Mouse (Mus musculus): ENCODE measurements at regions not wholly inside any gene's neighbourhood (a gene's known extent, or its start where the extent isn't known, plus 50 kb on each side); places are given as distances from the start of the nearest gene placed in this dataset.

DNA sequence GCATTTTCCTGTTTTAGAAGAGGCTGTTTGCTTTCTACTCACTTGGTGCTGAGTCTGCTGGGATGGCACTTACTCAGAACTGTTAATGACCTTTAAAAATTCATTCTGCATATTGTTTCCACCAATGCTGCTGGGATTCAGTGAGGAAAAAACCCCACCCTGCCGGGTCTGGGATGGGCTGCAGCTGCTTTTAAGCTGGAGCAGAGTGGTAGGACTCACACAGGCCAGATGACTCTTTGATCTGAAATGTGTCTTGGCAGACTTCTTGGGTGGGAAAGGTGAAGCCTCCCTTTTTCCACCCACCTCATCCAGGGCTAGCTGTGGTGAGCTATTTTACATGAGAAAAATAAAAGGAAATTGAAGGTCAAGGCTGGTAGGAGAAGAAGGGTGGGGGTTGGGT, 56.4 kb upstream of the Ddhd1 start:
- Histone ChIP-seq H3K27me3 (ENCODE audit: control insufficient read depth, insufficient read depth, low read length) (no peaks in the 10 kb centered on the region), H3K36me3 (ENCODE audit: control insufficient read depth, insufficient read depth, low read length) (no peaks in the 10 kb centered on the region), H3K4me1 (ENCODE audit: control insufficient read depth, insufficient read depth, insufficient read length) (no peaks in the 10 kb centered on the region), H3K4me3 (ENCODE audit: extremely low read depth, insufficient read depth, insufficient read length) (no peak overlapping the region), H3K27ac (ENCODE audit: insufficient read depth, low read length) (no peak overlapping the region)
- DNase-seq (ENCODE audit: low read depth in 1 of 2, low spot score in 2 of 2): no peak
- TF ChIP-seq CTCF (IDR thresholded peaks at IDR 0.05; ENCODE audit: extremely low read depth, insufficient read depth, insufficient read length, insufficient replicate concordance): no peak
- no peak for TF ChIP-seq POLR2A (IDR thresholded peaks at IDR 0.05; ENCODE audit: low read depth, low read length)
- WGBS: 49% methylated on average over 1 of the region's 1 CpGs

DNA sequence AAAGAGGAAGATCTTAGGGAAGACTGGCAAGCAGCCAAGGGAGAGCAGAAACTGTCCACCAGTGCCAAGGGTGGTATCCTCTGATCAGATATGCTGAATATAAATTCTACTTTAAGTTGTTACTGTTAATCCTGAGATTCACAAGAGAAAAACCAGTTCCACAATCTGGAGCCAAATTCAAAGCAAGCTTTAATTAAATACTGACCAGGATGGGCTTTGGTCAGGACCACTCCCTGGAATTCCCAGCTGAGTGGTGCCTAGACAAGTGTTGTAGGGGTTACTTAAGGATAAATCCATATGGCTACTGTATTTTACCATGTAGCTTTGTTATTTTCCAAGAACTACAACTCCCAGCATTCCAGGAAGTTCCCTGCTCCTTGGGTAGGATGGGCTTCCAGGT, 56.8 kb upstream of the Ddhd1 start:
- no peak overlapping the region for H3K27ac ChIP-seq (ENCODE audit: insufficient read depth, low read length)
- no peak overlapping the region for H3K4me3 ChIP-seq (ENCODE audit: extremely low read depth, insufficient read depth, insufficient read length)
- H3K36me3 ChIP-seq (ENCODE audit: control insufficient read depth, insufficient read depth, low read length): no peaks in the 10 kb centered on the region
- TF ChIP-seq CTCF (IDR thresholded peaks at IDR 0.05; ENCODE audit: extremely low read depth, insufficient read depth, insufficient read length, insufficient replicate concordance) (no peak), POLR2A (IDR thresholded peaks at IDR 0.05; ENCODE audit: low read depth, low read length) (no peak)
- no peaks in the 10 kb centered on the region for H3K27me3 ChIP-seq (ENCODE audit: control insufficient read depth, insufficient read depth, low read length)
- H3K4me1 ChIP-seq (ENCODE audit: control insufficient read depth, insufficient read depth, insufficient read length): no peaks in the 10 kb centered on the region
- DNase-seq (ENCODE audit: low read depth in 1 of 2, low spot score in 2 of 2): no peak

DNA sequence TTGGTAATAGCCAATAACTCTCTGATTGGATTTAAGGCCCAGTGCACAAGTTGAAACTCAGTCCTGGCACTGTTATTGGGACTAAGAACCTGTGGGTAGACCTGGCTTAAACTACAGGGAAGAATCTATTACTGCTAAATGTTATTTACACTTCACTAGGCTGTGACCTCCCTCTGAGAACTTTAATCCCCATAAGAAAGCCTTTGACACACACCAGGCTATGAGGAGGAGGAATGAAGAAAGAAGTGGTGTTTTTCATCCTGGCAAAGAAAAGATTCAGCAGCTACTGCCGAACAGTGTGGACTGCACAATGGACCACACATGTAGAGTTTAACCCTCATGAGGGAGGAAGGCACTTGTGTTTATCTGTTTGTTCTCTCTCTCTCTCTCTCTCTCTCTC, 58.2 kb upstream of the Ddhd1 start:
- H3K36me3 ChIP-seq (ENCODE audit: control insufficient read depth, insufficient read depth, low read length): no peaks in the 10 kb centered on the region
- H3K27me3 ChIP-seq (ENCODE audit: control insufficient read depth, insufficient read depth, low read length): no peaks in the 10 kb centered on the region; the same call in 1 of the 2 replicates
- no peak for DNase-seq (ENCODE audit: low read depth in 1 of 2, low spot score in 2 of 2)
- no peak overlapping the region for H3K4me3 ChIP-seq (ENCODE audit: extremely low read depth, insufficient read depth, insufficient read length)
- TF ChIP-seq CTCF (IDR thresholded peaks at IDR 0.05; ENCODE audit: extremely low read depth, insufficient read depth, insufficient read length, insufficient replicate concordance): no peak
- TF ChIP-seq POLR2A (IDR thresholded peaks at IDR 0.05; ENCODE audit: low read depth, low read length): no peak
- H3K4me1 ChIP-seq (ENCODE audit: control insufficient read depth, insufficient read depth, insufficient read length): no peaks in the 10 kb centered on the region
- no peak overlapping the region for H3K27ac ChIP-seq (ENCODE audit: insufficient read depth, low read length)
- 63% methylated on average over 1 of the region's 1 CpGs for WGBS

DNA sequence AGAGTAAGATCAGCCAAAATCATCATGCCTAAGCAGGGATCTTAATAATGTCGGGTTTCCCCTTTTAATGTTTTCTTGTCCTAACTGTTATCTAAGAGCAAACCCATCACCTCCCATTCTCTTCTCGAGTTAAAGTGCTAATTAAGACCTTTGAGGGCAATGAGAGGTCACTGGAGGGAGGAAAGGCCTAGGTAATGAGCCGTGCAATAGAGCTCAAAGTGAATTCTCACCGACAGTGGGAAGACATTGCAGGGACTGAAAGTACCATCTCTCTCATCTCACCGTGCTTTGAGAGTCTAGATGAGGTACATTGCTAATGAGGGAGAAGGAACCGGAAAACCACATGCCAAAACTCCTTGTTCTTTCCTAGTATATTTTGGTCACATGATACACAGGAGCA, 64.9 kb upstream of the Ddhd1 start:
- TF ChIP-seq POLR2A (IDR thresholded peaks at IDR 0.05; ENCODE audit: low read depth, low read length) (no peak), CTCF (IDR thresholded peaks at IDR 0.05; ENCODE audit: extremely low read depth, insufficient read depth, insufficient read length, insufficient replicate concordance) (no peak)
- Histone ChIP-seq H3K27ac (ENCODE audit: insufficient read depth, low read length) (no peak overlapping the region), H3K36me3 (ENCODE audit: control insufficient read depth, insufficient read depth, low read length) (no peaks in the 10 kb centered on the region), H3K4me1 (ENCODE audit: control insufficient read depth, insufficient read depth, insufficient read length) (no peaks in the 10 kb centered on the region), H3K4me3 (ENCODE audit: extremely low read depth, insufficient read depth, insufficient read length) (no peak overlapping the region), H3K27me3 (ENCODE audit: control insufficient read depth, insufficient read depth, low read length) (no peaks in the 10 kb centered on the region; the same call in 1 of the 2 replicates)
- no peak for DNase-seq (ENCODE audit: low read depth in 1 of 2, low spot score in 2 of 2)
- 57% methylated on average over 6 of the region's 6 CpGs for WGBS

DNA sequence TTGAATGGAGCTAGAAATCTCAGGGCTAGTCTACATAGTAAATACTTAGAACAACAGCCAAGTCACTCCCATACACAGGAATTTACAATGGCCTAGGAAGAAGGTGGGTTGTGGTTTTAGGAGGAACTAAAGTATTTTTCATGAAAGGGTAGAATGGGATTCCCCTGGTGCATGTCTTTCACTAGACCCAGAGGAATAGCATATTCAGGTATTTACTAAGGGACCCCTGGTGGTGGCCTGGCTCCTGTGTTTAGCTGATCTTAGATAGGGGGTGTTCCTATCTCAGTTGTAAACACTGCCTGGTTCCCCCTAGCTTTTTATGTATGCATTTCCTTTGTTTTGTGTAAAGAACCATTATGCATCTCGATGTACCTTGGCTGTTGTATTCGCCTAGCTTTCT, 66.4 kb upstream of the Ddhd1 start:
- no peak for TF ChIP-seq POLR2A (IDR thresholded peaks at IDR 0.05; ENCODE audit: low read depth, low read length)
- no peak for TF ChIP-seq CTCF (IDR thresholded peaks at IDR 0.05; ENCODE audit: extremely low read depth, insufficient read depth, insufficient read length, insufficient replicate concordance)
- no peak for DNase-seq (ENCODE audit: low read depth in 1 of 2, low spot score in 2 of 2)
- H3K4me3 ChIP-seq (ENCODE audit: extremely low read depth, insufficient read depth, insufficient read length): no peak overlapping the region
- no peak overlapping the region for H3K27ac ChIP-seq (ENCODE audit: insufficient read depth, low read length)
- H3K36me3 ChIP-seq (ENCODE audit: control insufficient read depth, insufficient read depth, low read length): no peaks in the 10 kb centered on the region
- 81% methylated on average over 2 of the region's 2 CpGs for WGBS
- H3K4me1 ChIP-seq (ENCODE audit: control insufficient read depth, insufficient read depth, insufficient read length): no peaks in the 10 kb centered on the region
- no peaks in the 10 kb centered on the region; the same call in 1 of the 2 replicates for H3K27me3 ChIP-seq (ENCODE audit: control insufficient read depth, insufficient read depth, low read length)

DNA sequence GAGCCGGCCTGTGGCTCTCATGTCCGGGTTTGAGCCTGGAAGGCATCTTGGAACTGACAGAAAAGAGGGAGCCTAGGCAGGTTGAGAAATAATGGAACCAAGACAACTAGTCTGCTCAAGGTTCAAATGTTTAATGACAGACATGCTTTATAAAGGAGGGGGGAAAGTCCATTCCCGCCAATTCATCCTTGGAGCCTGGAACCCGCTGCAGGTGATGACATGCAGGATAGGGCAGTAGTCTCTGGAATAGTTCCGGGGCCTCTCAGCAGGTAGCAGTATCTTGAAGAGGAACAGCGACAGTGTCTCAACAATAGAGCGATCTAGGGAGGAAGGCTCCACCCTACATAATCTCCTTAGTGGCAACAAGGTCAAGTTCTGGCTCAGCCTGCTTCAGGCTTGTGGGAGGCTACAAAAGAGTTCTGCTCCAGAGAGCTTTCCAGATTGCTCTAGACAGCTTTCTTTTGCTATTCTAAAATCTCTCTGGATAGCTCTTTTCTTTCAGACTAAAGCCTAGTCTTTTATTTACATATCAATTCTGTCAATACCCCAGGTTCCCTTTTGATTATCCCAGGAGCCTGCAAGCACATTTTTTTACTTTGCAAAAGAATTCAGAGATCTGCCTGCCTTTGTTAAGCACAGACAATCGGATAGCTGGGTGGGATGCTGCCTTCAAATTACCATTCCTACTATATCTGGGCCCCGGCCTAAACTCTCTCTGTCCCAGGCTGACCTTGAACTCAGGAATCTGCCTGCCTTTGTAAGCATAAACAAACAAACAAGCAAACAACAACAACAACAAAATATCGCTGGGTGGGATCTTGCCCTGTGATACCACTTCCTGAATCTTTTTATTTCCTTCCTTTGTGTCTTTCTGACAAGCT, 76.8 kb upstream of the Ddhd1 start:
- no peak overlapping the region for H3K4me3 ChIP-seq (ENCODE audit: extremely low read depth, insufficient read depth, insufficient read length)
- H3K27ac ChIP-seq (ENCODE audit: insufficient read depth, low read length): no peak overlapping the region
- no peak for DNase-seq (ENCODE audit: low read depth in 1 of 2, low spot score in 2 of 2)
- 86% methylated on average over 10 of the region's 10 CpGs for WGBS
- H3K4me1 ChIP-seq (ENCODE audit: control insufficient read depth, insufficient read depth, insufficient read length): no peaks in the 10 kb centered on the region
- TF ChIP-seq CTCF (IDR thresholded peaks at IDR 0.05; ENCODE audit: extremely low read depth, insufficient read depth, insufficient read length, insufficient replicate concordance): no peak
- H3K36me3 ChIP-seq (ENCODE audit: control insufficient read depth, insufficient read depth, low read length): no peaks in the 10 kb centered on the region
- no peaks in the 10 kb centered on the region for H3K27me3 ChIP-seq (ENCODE audit: control insufficient read depth, insufficient read depth, low read length)

DNA sequence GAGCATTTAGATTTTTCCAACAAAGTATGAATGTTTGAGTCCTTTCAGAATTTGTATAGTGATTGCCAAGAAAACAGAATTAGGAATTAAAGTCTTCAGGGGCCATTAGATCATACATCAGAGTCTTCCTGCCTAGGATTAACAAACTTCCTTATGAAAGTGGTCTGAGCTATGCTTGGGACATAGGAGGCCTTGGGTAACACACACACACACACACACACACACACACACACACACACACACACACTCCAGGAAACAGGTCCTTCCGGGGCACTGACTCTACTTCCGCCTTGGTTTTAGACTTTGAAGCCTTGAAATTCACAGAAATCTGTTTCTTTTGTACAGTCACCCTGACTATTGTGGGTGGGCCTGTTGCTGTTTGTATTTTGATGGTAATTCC, 80.0 kb upstream of the Ddhd1 start:
- Histone ChIP-seq H3K4me3 (ENCODE audit: extremely low read depth, insufficient read depth, insufficient read length) (no peak overlapping the region), H3K27me3 (ENCODE audit: control insufficient read depth, insufficient read depth, low read length) (no peaks in the 10 kb centered on the region), H3K27ac (ENCODE audit: insufficient read depth, low read length) (no peak overlapping the region), H3K4me1 (ENCODE audit: control insufficient read depth, insufficient read depth, insufficient read length) (no peaks in the 10 kb centered on the region), H3K36me3 (ENCODE audit: control insufficient read depth, insufficient read depth, low read length) (no peaks in the 10 kb centered on the region)
- DNase-seq (ENCODE audit: low read depth in 1 of 2, low spot score in 2 of 2): no peak
- 42% methylated on average over 2 of the region's 2 CpGs for WGBS
- no peak for TF ChIP-seq POLR2A (IDR thresholded peaks at IDR 0.05; ENCODE audit: low read depth, low read length)
- TF ChIP-seq CTCF (IDR thresholded peaks at IDR 0.05; ENCODE audit: extremely low read depth, insufficient read depth, insufficient read length, insufficient replicate concordance): no peak
